Mouse (Mus musculus): ENCODE results near the gene Nckap5. TPM values are rescaled to one million over a fixed set of nuclear protein-coding genes. Genes with fewer than 3 reads are reported as not detected.

Gene Nckap5
- polyA plus RNA-seq, 1 experiment from 2014 or later = 12.1 TPM

- Histone ChIP-seq H3K36me3 (no peaks in the 10 kb centered on the region), H3K27ac (no peak overlapping the region), H3K4me2 (no peak overlapping the region), H3K4me3 (no peak overlapping the region), H3K4me1 (no peaks in the 10 kb centered on the region), H3K9ac (no peak overlapping the region), H3K9me3 (no peaks in the 10 kb centered on the region), H3K27me3 (no peaks in the 10 kb centered on the region)
- WGBS = 69% methylated on average over 6 of the region's 6 CpGs
- ATAC-seq (ENCODE audit: insufficient number of reproducible peaks, low FRiP score, low TSS enrichment, low read depth) = no peak
These were observed 671.3 kb downstream of the Nckap5 start for GRCm38 (mm10) chr1:126159287-126159686.

- Histone ChIP-seq H3K4me1 (no peaks in the 10 kb centered on the region; the same call in 1 of the 2 replicates), H3K9me3 (no peaks in the 10 kb centered on the region), H3K4me2 (no peak overlapping the region), H3K9ac (no peak overlapping the region), H3K27ac (no peak overlapping the region), H3K27me3 (no peaks in the 10 kb centered on the region), H3K4me3 (no peak overlapping the region), H3K36me3 (no peaks in the 10 kb centered on the region)
- WGBS = 56% methylated on average over 5 of the region's 5 CpGs
- ATAC-seq (ENCODE audit: insufficient number of reproducible peaks, low FRiP score, low TSS enrichment, low read depth) = no peak
These were observed 674.8 kb downstream of the Nckap5 start for GRCm38 (mm10) chr1:126155816-126156215.

GRCm38 (mm10) chr1:126153516-126154234, 676.9 kb downstream of the Nckap5 start:
- no peak overlapping the region for H3K4me2 ChIP-seq
- H3K4me3 ChIP-seq = no peak overlapping the region
- H3K36me3 ChIP-seq = no peaks in the 10 kb centered on the region
- H3K27me3 ChIP-seq = no peaks in the 10 kb centered on the region
- ATAC-seq (ENCODE audit: insufficient number of reproducible peaks, low FRiP score, low TSS enrichment, low read depth) = no peak
- H3K9ac ChIP-seq = no peak overlapping the region
- 72% methylated on average over 6 of the region's 6 CpGs for WGBS
- H3K4me1 ChIP-seq = no peaks in the 10 kb centered on the region; the same call in 1 of the 2 replicates
- H3K27ac ChIP-seq = no peak overlapping the region
- H3K9me3 ChIP-seq = no peaks in the 10 kb centered on the region

- H3K27ac ChIP-seq = no peak overlapping the region
- H3K36me3 ChIP-seq = no peaks in the 10 kb centered on the region
- H3K9me3 ChIP-seq = no peaks in the 10 kb centered on the region
- H3K4me3 ChIP-seq = no peak overlapping the region
- H3K27me3 ChIP-seq = no peaks in the 10 kb centered on the region
- no peak for ATAC-seq (ENCODE audit: insufficient number of reproducible peaks, low FRiP score, low TSS enrichment, low read depth)
- no peaks in the 10 kb centered on the region; the same call in 1 of the 2 replicates for H3K4me1 ChIP-seq
- H3K4me2 ChIP-seq = no peak overlapping the region
- no peak overlapping the region for H3K9ac ChIP-seq
- WGBS = 87% methylated on average over 6 of the region's 6 CpGs
These were observed 678.4 kb downstream of the Nckap5 start for GRCm38 (mm10) chr1:126152217-126152616.

GRCm38 (mm10) chr1:126149966-126150365, 680.6 kb downstream of the Nckap5 start:
- no peak overlapping the region for H3K4me3 ChIP-seq
- H3K9me3 ChIP-seq = no peaks in the 10 kb centered on the region
- no peaks in the 10 kb centered on the region; the same call in 1 of the 2 replicates for H3K4me1 ChIP-seq
- H3K36me3 ChIP-seq = no peaks in the 10 kb centered on the region
- H3K4me2 ChIP-seq = no peak overlapping the region
- H3K27me3 ChIP-seq = no peaks in the 10 kb centered on the region
- ATAC-seq (ENCODE audit: insufficient number of reproducible peaks, low FRiP score, low TSS enrichment, low read depth) = no peak
- no peak overlapping the region for H3K9ac ChIP-seq
- H3K27ac ChIP-seq = no peak overlapping the region

- no peak overlapping the region for H3K4me2 ChIP-seq
- ATAC-seq (ENCODE audit: insufficient number of reproducible peaks, low FRiP score, low TSS enrichment, low read depth) = no peak
- H3K27me3 ChIP-seq = no peaks in the 10 kb centered on the region
- H3K9ac ChIP-seq = no peak overlapping the region
- WGBS = 77% methylated on average over 3 of the region's 3 CpGs
- no peak overlapping the region for H3K4me3 ChIP-seq
- H3K4me1 ChIP-seq = no peaks in the 10 kb centered on the region
- no peak overlapping the region for H3K27ac ChIP-seq
- no peaks in the 10 kb centered on the region for H3K36me3 ChIP-seq
- H3K9me3 ChIP-seq = no peaks in the 10 kb centered on the region
These were observed 694.9 kb downstream of the Nckap5 start for GRCm38 (mm10) chr1:126135717-126136116.

- Histone ChIP-seq H3K4me3 (no peak overlapping the region), H3K27me3 (no peaks in the 10 kb centered on the region), H3K36me3 (no peaks in the 10 kb centered on the region), H3K4me2 (no peak overlapping the region), H3K9ac (no peak overlapping the region), H3K9me3 (no peaks in the 10 kb centered on the region), H3K4me1 (no peaks in the 10 kb centered on the region), H3K27ac (no peak overlapping the region)
- no peak for ATAC-seq (ENCODE audit: insufficient number of reproducible peaks, low FRiP score, low TSS enrichment, low read depth)
- 91% methylated on average over 2 of the region's 2 CpGs for WGBS
These were observed 698.3 kb downstream of the Nckap5 start for GRCm38 (mm10) chr1:126132316-126132715.

GRCm38 (mm10) chr1:126129129-126129528, 701.5 kb downstream of the Nckap5 start:
- Histone ChIP-seq H3K9me3 (no peaks in the 10 kb centered on the region), H3K9ac (no peak overlapping the region), H3K4me1 (no peaks in the 10 kb centered on the region), H3K36me3 (no peaks in the 10 kb centered on the region), H3K27ac (no peak overlapping the region), H3K4me2 (no peak overlapping the region), H3K4me3 (no peak overlapping the region), H3K27me3 (no peaks in the 10 kb centered on the region)
- WGBS = 37% methylated on average over 1 of the region's 1 CpGs
- no peak for ATAC-seq (ENCODE audit: insufficient number of reproducible peaks, low FRiP score, low TSS enrichment, low read depth)

- no peak overlapping the region for H3K9ac ChIP-seq
- no peak overlapping the region for H3K4me2 ChIP-seq
- no peaks in the 10 kb centered on the region for H3K9me3 ChIP-seq
- ATAC-seq (ENCODE audit: insufficient number of reproducible peaks, low FRiP score, low TSS enrichment, low read depth) = no peak
- WGBS = 76% methylated on average over 5 of the region's 5 CpGs
- H3K4me1 ChIP-seq = no peaks in the 10 kb centered on the region
- H3K27ac ChIP-seq = no peak overlapping the region
- H3K27me3 ChIP-seq = no peaks in the 10 kb centered on the region
- H3K4me3 ChIP-seq = no peak overlapping the region
- no peaks in the 10 kb centered on the region for H3K36me3 ChIP-seq
These were observed 707.5 kb downstream of the Nckap5 start for GRCm38 (mm10) chr1:126123111-126123510.

- ATAC-seq (ENCODE audit: insufficient number of reproducible peaks, low FRiP score, low TSS enrichment, low read depth) = no peak
- H3K36me3 ChIP-seq = no peaks in the 10 kb centered on the region
These were observed 710.1 kb downstream of the Nckap5 start for GRCm38 (mm10) chr1:126120506-126120905.

GRCm38 (mm10) chr1:126116034-126116433, 714.6 kb downstream of the Nckap5 start:
- H3K27ac ChIP-seq = no peak overlapping the region
- WGBS = 65% methylated on average over 3 of the region's 3 CpGs

More at GRCm38 (mm10) chr1:126120506-126120905, 710.1 kb downstream of the Nckap5 start:
- Histone ChIP-seq H3K9ac (no peak overlapping the region), H3K4me3 (no peak overlapping the region), H3K4me1 (no peaks in the 10 kb centered on the region), H3K27ac (no peak overlapping the region), H3K4me2 (no peak overlapping the region), H3K9me3 (no peaks in the 10 kb centered on the region), H3K27me3 (no peaks in the 10 kb centered on the region)
- 43% methylated on average over 8 of the region's 8 CpGs for WGBS

GRCm38 (mm10) chr1:126105673-126106256, 724.8 kb downstream of the Nckap5 start:
- Histone ChIP-seq H3K27ac (no peak overlapping the region), H3K9ac (no peak overlapping the region), H3K4me2 (no peak overlapping the region), H3K4me3 (no peak overlapping the region), H3K36me3 (no peaks in the 10 kb centered on the region), H3K27me3 (no peaks in the 10 kb centered on the region), H3K4me1 (no peaks in the 10 kb centered on the region), H3K9me3 (no peaks in the 10 kb centered on the region)
- 61% methylated on average over 3 of the region's 3 CpGs for WGBS
- ATAC-seq (ENCODE audit: insufficient number of reproducible peaks, low FRiP score, low TSS enrichment, low read depth) = no peak

More at GRCm38 (mm10) chr1:126116034-126116433, 714.6 kb downstream of the Nckap5 start:
- no peaks in the 10 kb centered on the region for H3K4me1 ChIP-seq
- H3K36me3 ChIP-seq = no peaks in the 10 kb centered on the region
- no peaks in the 10 kb centered on the region for H3K9me3 ChIP-seq
- no peak overlapping the region for H3K9ac ChIP-seq
- no peaks in the 10 kb centered on the region for H3K27me3 ChIP-seq
- H3K4me3 ChIP-seq = no peak overlapping the region
- no peak for ATAC-seq (ENCODE audit: insufficient number of reproducible peaks, low FRiP score, low TSS enrichment, low read depth)
- no peak overlapping the region for H3K4me2 ChIP-seq

Measured in limb, embryonic 15.5 days (tissue).